Mouse (Mus musculus) liver, embryonic 13.5 days (tissue): ENCODE measurements around the gene Otol1. TPM values are rescaled to one million over a fixed set of nuclear protein-coding genes. Genes with fewer than 3 reads are reported as not detected.

Source experiments
- ATAC-seq: fragments of 200-750 bp; cut with Nextera tagmentation; 2 replicates; pipeline ENCODE4 v1.8.0; 2017; ENCODE audit warnings: low read depth, mild to moderate bottlenecking, moderate number of reproducible peaks, moderate library complexity
- DNase-seq: peaks from one replicate; pipeline ENCODE4 v3.0.0; 2022
- H3K27ac ChIP-seq: fragments of 300-500 bp; sonication (generic); 2 replicates; pipeline ENCODE4 v1.5.1; 2015; ENCODE audit warnings: moderate library complexity, mild to moderate bottlenecking, inconsistent platforms
- H3K27me3 ChIP-seq: fragments of 300-500 bp; sonication (generic); 2 replicates; pipeline ENCODE4 v1.6.1; 2015; ENCODE audit warnings: mild to moderate bottlenecking, inconsistent platforms
- H3K36me3 ChIP-seq: fragments of 300-500 bp; sonication (generic); 2 replicates; pipeline ENCODE4 v1.6.1; 2015; ENCODE audit warnings: mild to moderate bottlenecking, inconsistent platforms
- H3K4me1 ChIP-seq: fragments of 300-500 bp; sonication (generic); replicated peaks from 2 replicates; pipeline ENCODE4 v1.6.1; 2015; ENCODE audit warnings: inconsistent platforms
- H3K4me2 ChIP-seq: fragments of 300-500 bp; sonication (generic); 2 replicates; pipeline ENCODE4 v1.6.1; 2015; ENCODE audit warnings: inconsistent platforms, mild to moderate bottlenecking, moderate library complexity
- H3K4me3 ChIP-seq: fragments of 300-500 bp; sonication (generic); replicated peaks from 2 replicates; pipeline ENCODE4 v1.5.1; 2015; ENCODE audit warnings: mild to moderate bottlenecking, inconsistent platforms
- H3K9ac ChIP-seq: fragments of 300-500 bp; sonication (generic); 2 replicates; pipeline ENCODE4 v1.6.1; 2015; ENCODE audit warnings: mild to moderate bottlenecking, inconsistent platforms
- H3K9me3 ChIP-seq: fragments of 300-500 bp; sonication (generic); replicated peaks from 2 replicates; pipeline ENCODE4 v1.6.1; 2016; ENCODE audit warnings: inconsistent platforms
- WGBS: fragments of 180-500 bp; shearing (Covaris S2); methylation state at CpG from one replicate; pipeline ENCODE4 v1.1.7; 2015; ENCODE audit not compliant: insufficient replicate concordance; 5-methylcytosine and 5-hydroxymethylcytosine counted together
- polyA plus RNA-seq: library from polyadenylated mRNA; unstranded; fragments of >200 nt; fragmentation: Nextera tagmentation; extraction: Ambion mirVana; gene quantifications from 2 replicates; pipeline ENCODE4 v1.2.1, GENCODE M21; 2015

Otol1 gene
- polyA plus RNA-seq, 1 experiment from 2014 or later, result not detected

DNA sequence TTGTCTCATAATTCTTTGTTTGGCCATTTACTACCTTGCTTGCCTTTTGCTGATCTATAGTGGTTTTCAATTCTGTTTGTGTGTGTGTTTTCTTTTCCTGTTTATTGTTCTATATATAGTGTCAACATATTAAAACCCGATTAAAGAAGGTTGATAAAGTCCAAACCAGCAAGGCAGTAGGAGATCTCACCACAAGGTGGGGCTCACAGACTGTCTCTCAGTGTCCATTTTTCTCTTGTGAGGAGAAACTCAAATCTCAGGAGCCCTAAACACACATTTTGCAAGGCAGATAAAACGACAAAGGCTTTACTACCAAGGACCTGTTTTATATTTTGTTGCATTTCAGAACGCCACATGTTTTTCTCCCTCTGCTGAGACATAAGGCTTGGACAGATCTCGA, 28.2 kb downstream of the Otol1 start:
- Histone ChIP-seq H3K4me1 (no peaks in the 10 kb centered on the region), H3K9me3 (no peaks in the 10 kb centered on the region), H3K27ac (no peak overlapping the region), H3K36me3 (no peaks in the 10 kb centered on the region), H3K9ac (no peak overlapping the region), H3K4me3 (no peak overlapping the region), H3K4me2 (no peak overlapping the region), H3K27me3 (no peaks in the 10 kb centered on the region)
- ATAC-seq (no peak), DNase-seq (no peak)
- WGBS, result 40% methylated on average over 4 of the region's 4 CpGs

Other genes with a start within 250 kb of the Otol1 start
- 0.50 and 0.85 TPM in 2 replicates for gene Sptssb, start 147.7 kb upstream of the Otol1 start, polyA plus RNA-seq